Mouse (Mus musculus) hindbrain, embryonic 13.5 days (tissue): ENCODE measurements at regions not wholly inside any gene's neighbourhood (a gene's known extent, or its start where the extent isn't known, plus 50 kb on each side); places are given as distances from the start of the nearest gene placed in this dataset.

Source experiments
- ATAC-seq: fragments of 200-750 bp; cut with Nextera tagmentation; 2 replicates; pipeline ENCODE4 v1.8.0; 2017; ENCODE audit warnings: moderate TSS enrichment; ENCODE audit not compliant: low FRiP score
- H3K27ac ChIP-seq: fragments of 300-500 bp; sonication (generic); 2 replicates; pipeline ENCODE4 v1.5.1; 2015; ENCODE audit warnings: inconsistent platforms, mild to moderate bottlenecking, moderate library complexity
- H3K27me3 ChIP-seq: fragments of 300-500 bp; sonication (generic); 2 replicates; pipeline ENCODE4 v1.6.1; 2015; ENCODE audit warnings: mild to moderate bottlenecking, inconsistent platforms
- H3K36me3 ChIP-seq: fragments of 300-500 bp; sonication (generic); 2 replicates; pipeline ENCODE4 v1.6.1; 2015; ENCODE audit warnings: mild to moderate bottlenecking, inconsistent platforms
- H3K4me1 ChIP-seq: fragments of 300-500 bp; sonication (generic); replicated peaks from 2 replicates; pipeline ENCODE4 v1.6.1; 2015; ENCODE audit warnings: inconsistent platforms
- H3K4me2 ChIP-seq: fragments of 300-500 bp; sonication (generic); 2 replicates; pipeline ENCODE4 v1.6.1; 2015; ENCODE audit warnings: inconsistent platforms, mild to moderate bottlenecking, moderate library complexity
- H3K4me3 ChIP-seq: fragments of 300-500 bp; sonication (generic); 2 replicates; pipeline ENCODE4 v1.5.1; 2015; ENCODE audit warnings: mild to moderate bottlenecking, inconsistent platforms
- H3K9ac ChIP-seq: fragments of 300-500 bp; sonication (generic); 2 replicates; pipeline ENCODE4 v1.6.1; 2015; ENCODE audit warnings: mild to moderate bottlenecking, inconsistent platforms
- H3K9me3 ChIP-seq: fragments of 300-500 bp; sonication (generic); 2 replicates; pipeline ENCODE4 v1.6.1; 2016; ENCODE audit warnings: inconsistent platforms
- WGBS: fragments of 180-500 bp; shearing (Covaris S2); methylation state at CpG from one replicate; pipeline ENCODE4 v1.1.7; 2015; 5-methylcytosine and 5-hydroxymethylcytosine counted together

DNA sequence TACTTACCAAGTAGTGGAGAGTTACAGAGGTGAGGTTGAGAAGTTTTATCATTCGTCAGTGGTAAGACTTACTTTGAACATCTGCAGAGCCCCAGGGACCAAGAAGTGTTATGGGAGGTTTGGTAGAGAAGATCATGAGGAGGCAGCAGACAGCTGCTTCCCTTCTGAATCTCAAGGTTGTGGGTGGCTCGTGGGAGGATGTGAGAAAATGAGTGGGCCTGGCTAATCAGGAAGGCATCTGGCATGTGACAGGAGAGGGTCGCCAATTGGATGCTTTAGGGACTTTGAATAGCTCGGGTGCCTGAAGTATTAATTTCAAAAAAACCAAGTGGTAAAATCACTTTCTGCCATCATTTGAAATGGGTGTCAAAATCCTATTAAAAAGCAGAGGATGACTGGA, 258.9 kb downstream of the Sqor start:
- no peak overlapping the region for H3K9ac ChIP-seq
- no peaks in the 10 kb centered on the region for H3K36me3 ChIP-seq
- no peak overlapping the region for H3K4me2 ChIP-seq
- no peak overlapping the region for H3K4me3 ChIP-seq
- no peaks in the 10 kb centered on the region for H3K27me3 ChIP-seq
- no peak overlapping the region for H3K27ac ChIP-seq
- ATAC-seq = no peak
- no peaks in the 10 kb centered on the region for H3K4me1 ChIP-seq
- WGBS = 66% methylated on average over 4 of the region's 4 CpGs
- no peaks in the 10 kb centered on the region for H3K9me3 ChIP-seq

DNA sequence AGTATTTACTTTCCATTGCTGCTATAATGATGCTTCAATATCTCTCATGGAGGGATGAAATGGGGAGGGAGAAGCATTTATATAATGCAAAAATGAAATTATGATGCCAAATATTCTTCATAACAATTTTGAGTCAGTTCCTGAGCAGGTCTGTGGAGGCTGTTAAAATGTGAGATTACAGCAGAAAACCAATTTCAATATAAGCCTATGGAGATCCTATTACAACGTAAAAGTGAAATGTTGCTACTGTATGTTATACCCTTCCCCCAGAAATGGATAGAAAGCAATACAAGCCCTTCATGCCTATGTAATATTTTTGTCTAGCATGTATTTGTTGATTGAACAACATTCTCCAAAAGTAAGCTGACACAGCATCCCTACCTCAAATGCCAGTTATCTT, 259.3 kb downstream of the Sqor start:
- H3K27ac ChIP-seq = no peak overlapping the region
- no peak overlapping the region for H3K4me3 ChIP-seq
- no peaks in the 10 kb centered on the region for H3K9me3 ChIP-seq
- ATAC-seq = no peak
- H3K9ac ChIP-seq = no peak overlapping the region
- H3K4me1 ChIP-seq = no peaks in the 10 kb centered on the region
- WGBS = 88% methylated on average over 1 of the region's 1 CpGs
- no peaks in the 10 kb centered on the region for H3K27me3 ChIP-seq
- H3K4me2 ChIP-seq = no peak overlapping the region
- H3K36me3 ChIP-seq = no peaks in the 10 kb centered on the region

DNA sequence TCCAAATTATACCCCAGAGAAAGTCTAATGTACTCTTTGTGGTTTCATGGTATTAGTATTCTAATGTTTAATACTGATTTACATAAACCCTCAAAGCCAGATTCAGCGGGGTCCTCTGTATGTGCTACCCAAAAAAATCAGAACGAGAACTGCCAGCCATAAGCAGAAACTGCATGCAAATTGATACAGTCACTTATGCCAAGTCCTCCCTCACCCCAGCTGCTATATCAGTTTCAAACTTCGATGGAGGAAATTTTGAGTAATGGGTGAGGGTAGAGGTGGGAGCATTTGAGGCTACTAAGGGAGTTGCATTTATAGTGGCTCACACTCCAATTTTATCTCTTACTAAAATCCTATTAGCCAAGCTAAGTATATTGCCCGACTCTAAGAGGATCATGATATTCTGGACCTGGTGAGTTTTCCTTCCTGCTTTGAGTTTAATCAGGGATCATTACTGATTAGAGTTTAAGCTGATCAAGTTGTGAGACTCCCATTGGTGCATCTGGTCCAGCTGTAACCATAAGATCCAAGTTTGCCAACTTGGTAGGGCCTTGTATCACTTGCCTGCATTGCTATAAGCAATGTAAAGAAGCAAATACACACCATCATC, 260.0 kb downstream of the Sqor start:
- Histone ChIP-seq H3K4me3 (no peak overlapping the region), H3K27ac (no peak overlapping the region), H3K27me3 (no peaks in the 10 kb centered on the region), H3K9ac (no peak overlapping the region), H3K36me3 (no peaks in the 10 kb centered on the region), H3K4me2 (no peak overlapping the region), H3K4me1 (no peaks in the 10 kb centered on the region), H3K9me3 (no peaks in the 10 kb centered on the region)
- WGBS = 83% methylated on average over 4 of the region's 4 CpGs
- ATAC-seq = no peak

GRCm38 (mm10) chr2:123047321-123047720, 282.3 kb downstream of the Sqor start:
- Histone ChIP-seq H3K36me3 (no peaks in the 10 kb centered on the region), H3K27ac (no peak overlapping the region), H3K4me2 (no peak overlapping the region), H3K27me3 (no peaks in the 10 kb centered on the region), H3K9me3 (no peaks in the 10 kb centered on the region), H3K9ac (no peak overlapping the region), H3K4me1 (no peaks in the 10 kb centered on the region), H3K4me3 (no peak overlapping the region)
- ATAC-seq = no peak

- H3K36me3 ChIP-seq = no peaks in the 10 kb centered on the region
- no peak overlapping the region for H3K4me3 ChIP-seq
- 100% methylated on average over 1 of the region's 1 CpGs for WGBS
- no peaks in the 10 kb centered on the region for H3K9me3 ChIP-seq
- H3K27ac ChIP-seq = no peak overlapping the region
- no peaks in the 10 kb centered on the region for H3K4me1 ChIP-seq
- H3K9ac ChIP-seq = no peak overlapping the region
- H3K4me2 ChIP-seq = no peak overlapping the region
- ATAC-seq = no peak
- H3K27me3 ChIP-seq = no peaks in the 10 kb centered on the region
Observed at GRCm38 (mm10) chr2:123064648-123065047, 299.6 kb downstream of the Sqor start.

DNA sequence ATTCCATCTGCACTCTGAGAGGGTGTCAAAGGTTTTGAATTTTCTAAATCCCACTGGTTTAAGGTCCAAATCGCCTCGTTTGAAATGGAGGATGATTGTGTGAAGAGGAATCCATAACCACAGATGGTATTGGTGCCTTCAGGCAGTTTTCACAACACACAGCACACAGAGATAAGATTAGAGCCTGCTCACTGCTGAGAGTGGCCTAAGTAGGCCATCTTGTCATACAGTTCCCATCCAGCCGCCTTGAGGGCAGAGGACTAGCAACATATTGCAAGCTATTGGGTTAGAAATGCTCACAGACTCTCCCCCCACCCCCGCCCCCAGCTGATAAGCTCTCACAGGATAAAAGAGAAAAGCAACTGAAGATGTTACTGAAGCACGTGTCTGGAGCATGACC, 303.8 kb downstream of the Sqor start:
- H3K27ac ChIP-seq = no peak overlapping the region
- H3K4me2 ChIP-seq = no peak overlapping the region
- no peaks in the 10 kb centered on the region for H3K27me3 ChIP-seq
- H3K36me3 ChIP-seq = no peaks in the 10 kb centered on the region
- 0 out of 2 replicates have a peak, but pooled peaks have one; percentile 46 for ATAC-seq
- H3K4me1 ChIP-seq = no peaks in the 10 kb centered on the region
- H3K9me3 ChIP-seq = no peaks in the 10 kb centered on the region
- H3K4me3 ChIP-seq = no peak overlapping the region
- WGBS = 62% methylated on average over 5 of the region's 5 CpGs
- H3K9ac ChIP-seq = no peak overlapping the region

GRCm38 (mm10) chr2:123072653-123073052, 307.6 kb downstream of the Sqor start:
- WGBS = 93% methylated on average over 2 of the region's 2 CpGs
- no peak overlapping the region for H3K4me3 ChIP-seq
- H3K27ac ChIP-seq = no peak overlapping the region
- H3K4me2 ChIP-seq = no peak overlapping the region
- no peak for ATAC-seq
- H3K9me3 ChIP-seq = no peaks in the 10 kb centered on the region
- no peak overlapping the region for H3K9ac ChIP-seq
- no peaks in the 10 kb centered on the region for H3K36me3 ChIP-seq
- no peaks in the 10 kb centered on the region for H3K27me3 ChIP-seq
- H3K4me1 ChIP-seq = no peaks in the 10 kb centered on the region

DNA sequence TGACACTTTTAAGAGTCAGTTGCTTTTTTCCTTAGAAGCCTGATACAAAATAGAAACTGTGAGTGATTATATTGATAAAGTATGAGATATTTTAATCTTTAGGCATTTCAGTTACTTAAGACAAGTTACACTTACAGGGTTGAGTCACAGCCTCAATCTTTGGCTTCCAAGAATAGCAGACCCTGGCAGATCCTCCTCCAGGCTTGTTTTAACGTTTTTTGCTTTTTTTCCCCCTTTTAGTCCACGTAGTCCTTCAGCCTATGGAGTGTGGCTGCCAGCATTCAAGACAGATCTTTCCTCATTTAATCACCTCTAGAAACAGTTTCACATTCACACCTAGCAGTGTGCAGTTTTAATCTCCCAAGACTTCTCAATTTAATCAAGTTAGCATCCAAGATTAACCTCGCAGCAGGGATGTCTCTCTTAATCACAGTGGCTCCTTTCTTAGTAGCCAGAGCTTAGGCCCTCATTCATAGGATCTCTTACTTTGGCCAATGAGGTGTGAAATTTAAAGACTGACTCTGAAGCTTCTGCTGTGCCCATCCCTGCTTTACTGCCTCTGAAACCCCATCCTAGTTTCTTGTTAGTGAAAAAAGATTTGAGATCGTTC, 308.5 kb downstream of the Sqor start:
- H3K36me3 ChIP-seq = no peaks in the 10 kb centered on the region
- H3K9me3 ChIP-seq = no peaks in the 10 kb centered on the region
- no peak overlapping the region for H3K27ac ChIP-seq
- H3K27me3 ChIP-seq = no peaks in the 10 kb centered on the region
- no peaks in the 10 kb centered on the region for H3K4me1 ChIP-seq
- no peak overlapping the region for H3K4me2 ChIP-seq
- no peak overlapping the region for H3K9ac ChIP-seq
- H3K4me3 ChIP-seq = no peak overlapping the region
- WGBS = 45% methylated on average over 4 of the region's 4 CpGs
- no peak for ATAC-seq

DNA sequence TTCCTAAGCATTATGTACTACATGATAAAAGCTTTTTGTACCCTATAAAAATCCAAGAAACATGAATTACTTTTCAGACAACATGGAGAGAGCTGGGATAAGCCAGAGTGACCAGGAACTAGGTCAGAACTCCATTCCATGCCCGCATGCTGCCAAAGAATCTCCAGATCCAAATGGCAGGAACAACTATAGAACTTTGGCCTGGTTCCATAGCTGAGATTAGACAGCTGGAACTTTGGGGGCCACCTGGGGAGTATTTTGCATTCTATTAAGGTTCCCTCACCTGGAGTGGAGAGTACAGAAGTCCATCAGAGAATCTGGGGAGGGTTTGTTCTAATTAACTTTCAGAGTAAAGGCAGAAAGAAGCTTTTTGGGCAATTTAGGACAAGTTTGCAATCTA, 327.7 kb downstream of the Sqor start:
- no peaks in the 10 kb centered on the region for H3K9me3 ChIP-seq
- H3K4me3 ChIP-seq = no peak overlapping the region
- H3K9ac ChIP-seq = no peak overlapping the region
- no peak overlapping the region for H3K4me2 ChIP-seq
- WGBS = 92% methylated on average over 1 of the region's 1 CpGs
- no peak overlapping the region for H3K27ac ChIP-seq
- H3K36me3 ChIP-seq = no peaks in the 10 kb centered on the region
- H3K4me1 ChIP-seq = no peaks in the 10 kb centered on the region
- ATAC-seq = no peak
- H3K27me3 ChIP-seq = no peaks in the 10 kb centered on the region

- H3K27ac ChIP-seq = no peak overlapping the region
- H3K27me3 ChIP-seq = no peaks in the 10 kb centered on the region
- H3K9ac ChIP-seq = no peak overlapping the region
- no peaks in the 10 kb centered on the region for H3K9me3 ChIP-seq
- no peak overlapping the region for H3K4me2 ChIP-seq
- H3K36me3 ChIP-seq = no peaks in the 10 kb centered on the region
- ATAC-seq = no peak
- H3K4me3 ChIP-seq = no peak overlapping the region
- no peaks in the 10 kb centered on the region for H3K4me1 ChIP-seq
- 74% methylated on average over 4 of the region's 4 CpGs for WGBS
Observed at GRCm38 (mm10) chr2:123103530-123103929, 338.5 kb downstream of the Sqor start.

DNA sequence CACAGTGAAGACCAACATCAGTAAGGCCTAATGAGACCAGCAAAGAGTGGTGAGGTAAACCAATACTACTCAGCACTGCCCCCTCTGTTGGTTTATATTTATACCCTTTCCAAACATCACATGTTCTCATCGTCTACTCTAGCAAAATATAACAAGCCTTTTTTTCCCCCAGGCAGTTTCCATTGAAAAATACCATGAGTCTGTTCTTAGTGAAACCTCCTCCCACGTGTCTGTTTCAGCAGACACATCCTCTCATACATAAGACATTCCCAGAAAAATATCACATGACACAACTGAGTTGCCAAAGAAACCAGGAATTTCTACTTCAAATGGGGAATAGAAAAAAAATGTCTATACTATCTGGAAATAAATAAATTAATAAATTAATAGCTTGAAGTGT, 366.5 kb downstream of the Sqor start:
- Histone ChIP-seq H3K4me1 (no peaks in the 10 kb centered on the region), H3K4me2 (no peak overlapping the region), H3K27ac (no peak overlapping the region), H3K4me3 (no peak overlapping the region), H3K27me3 (no peaks in the 10 kb centered on the region), H3K9me3 (no peaks in the 10 kb centered on the region), H3K9ac (no peak overlapping the region), H3K36me3 (no peaks in the 10 kb centered on the region)
- 71% methylated on average over 2 of the region's 2 CpGs for WGBS
- ATAC-seq = no peak

DNA sequence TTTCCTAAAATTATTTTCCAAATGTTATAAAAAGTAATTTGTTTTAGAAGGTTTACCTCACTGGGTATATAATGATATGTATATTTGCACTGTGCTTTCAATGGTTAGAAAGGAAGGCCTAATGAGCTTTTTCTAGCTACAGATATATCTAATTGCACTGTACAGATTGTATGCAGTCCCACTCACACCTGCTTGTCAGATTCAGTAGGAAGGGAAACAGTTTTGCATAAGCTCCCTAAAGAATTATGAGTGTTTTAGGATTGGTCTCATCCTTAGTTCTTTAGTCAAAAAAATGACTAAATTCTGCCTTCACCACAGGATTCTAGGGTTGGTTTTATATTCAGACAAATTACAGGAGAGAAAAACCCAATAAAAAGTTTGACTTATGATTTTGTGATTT, 388.1 kb downstream of the Sqor start:
- H3K4me3 ChIP-seq = no peak overlapping the region
- no peak for ATAC-seq
- no peaks in the 10 kb centered on the region for H3K4me1 ChIP-seq
- no peaks in the 10 kb centered on the region for H3K9me3 ChIP-seq
- H3K4me2 ChIP-seq = no peak overlapping the region
- H3K36me3 ChIP-seq = no peaks in the 10 kb centered on the region
- H3K9ac ChIP-seq = no peak overlapping the region
- no peaks in the 10 kb centered on the region for H3K27me3 ChIP-seq
- H3K27ac ChIP-seq = no peak overlapping the region

DNA sequence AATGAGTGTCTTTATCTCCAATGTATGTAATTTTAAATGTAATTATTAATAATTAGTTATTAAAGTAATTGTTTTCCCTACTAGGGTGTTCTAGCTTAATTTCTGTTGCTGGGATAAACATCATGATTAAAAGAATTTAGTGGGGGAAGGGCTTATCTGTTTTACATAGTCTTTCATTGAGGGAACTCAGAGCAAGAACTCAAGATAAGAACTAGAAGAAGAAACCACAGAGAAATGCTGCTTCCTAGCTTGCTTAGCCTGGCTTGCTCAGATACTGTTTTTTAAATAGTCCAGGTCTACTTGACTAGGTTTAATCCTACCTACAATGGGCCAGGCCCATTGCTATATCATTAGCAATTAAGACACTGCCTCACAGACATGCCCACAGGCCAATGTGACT, 400.3 kb downstream of the Sqor start:
- no peak overlapping the region for H3K4me2 ChIP-seq
- no peak overlapping the region for H3K27ac ChIP-seq
- H3K9me3 ChIP-seq = peaks cover 5% of the 10 kb centered on the region; the same call in 1 of the 2 replicates
- ATAC-seq = no peak
- H3K9ac ChIP-seq = no peak overlapping the region
- no peaks in the 10 kb centered on the region for H3K27me3 ChIP-seq
- no peaks in the 10 kb centered on the region for H3K4me1 ChIP-seq
- no peak overlapping the region for H3K4me3 ChIP-seq
- H3K36me3 ChIP-seq = no peaks in the 10 kb centered on the region
